Mouse (Mus musculus) spleen, postnatal 14 days (tissue): ENCODE measurements around the gene Pelo.

Source experiments
- DNase-seq, 2 experiments: peaks; one replicate each; pipeline ENCODE4 v3.0.0; 2021 to 2022; ENCODE audit warnings: low spot score in 2 of 2

Pelo gene

GRCm38 (mm10) chr13:115096965-115097364 lies 7.0 kb upstream of the Pelo start:
- no peak for DNase-seq

DNA sequence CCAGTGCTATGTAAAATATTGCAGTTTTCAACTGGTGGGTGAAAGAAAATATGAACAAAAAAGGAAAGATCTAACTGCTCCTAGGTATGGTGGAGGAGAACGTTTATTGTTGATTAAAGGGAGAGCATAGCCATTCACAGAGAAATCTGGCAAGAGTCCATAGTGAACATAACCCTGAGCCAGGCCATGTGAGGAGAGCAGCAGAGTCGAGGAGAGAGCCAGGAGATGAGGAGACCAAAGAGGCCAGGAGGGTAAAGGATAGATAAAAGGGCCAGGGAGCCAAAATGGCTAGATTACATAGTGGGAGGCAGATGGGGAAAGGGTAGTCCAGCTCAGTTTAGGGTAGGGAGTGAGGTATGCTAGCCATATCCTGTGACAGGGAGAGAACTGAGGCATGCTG lies 6.2 kb upstream of the Pelo start:
- DNase-seq: no peak

GRCm38 (mm10) chr13:115095392-115095791 lies 5.4 kb upstream of the Pelo start:
- DNase-seq: no peak

GRCm38 (mm10) chr13:115091511-115091910 lies 1.5 kb upstream of the Pelo start:
- DNase-seq: no peak

GRCm38 (mm10) chr13:115090977-115091445 lies 1.0 kb upstream of the Pelo start:
- DNase-seq: no peak

GRCm38 (mm10) chr13:115089395-115090025 lies 476 bp downstream of the Pelo start:
- peak; percentile 9 to 30 for DNase-seq

DNA sequence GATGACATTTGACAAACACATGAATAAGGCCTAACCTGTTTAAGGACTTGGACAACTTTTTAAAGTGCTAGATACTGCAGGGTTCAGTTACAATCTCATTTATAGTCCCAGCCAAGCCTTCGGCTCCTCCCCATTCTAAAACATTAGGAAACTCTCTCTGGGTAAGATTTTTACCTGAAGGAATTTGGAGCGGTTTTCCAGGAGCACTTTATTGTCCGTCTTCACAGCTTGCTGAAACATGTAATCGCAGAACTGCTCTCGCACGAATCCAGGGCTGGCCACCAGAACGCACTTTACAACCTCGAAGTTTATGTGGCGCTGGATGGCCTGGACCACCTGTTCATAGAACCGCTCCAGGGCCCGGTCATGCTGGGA lies 979 bp downstream of the Pelo start:
- no peak for DNase-seq

GRCm38 (mm10) chr13:115085974-115086373 lies 4.0 kb downstream of the Pelo start:
- DNase-seq: no peak

DNA sequence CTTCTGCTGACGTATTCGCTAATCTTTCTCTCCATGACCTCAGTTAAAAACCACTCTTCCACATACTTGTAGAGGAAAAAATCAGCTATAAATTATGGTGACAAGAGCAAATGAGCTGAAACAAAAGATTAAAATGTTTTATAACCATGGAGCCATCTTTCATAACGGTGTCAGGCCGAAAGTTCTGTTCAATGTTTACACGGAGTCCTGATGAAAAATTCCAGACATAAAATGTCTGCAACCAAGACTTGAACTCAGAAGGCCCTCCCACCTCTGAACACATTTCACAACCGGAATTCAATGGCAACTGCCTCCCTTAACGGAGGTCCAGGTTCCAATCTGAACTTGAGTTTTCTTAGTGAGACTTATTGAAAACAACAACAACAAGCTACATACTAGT lies 7.6 kb downstream of the Pelo start:
- no peak for DNase-seq

GRCm38 (mm10) chr13:115079996-115080585 lies 9.9 kb downstream of the Pelo start:
- no peak for DNase-seq

DNA sequence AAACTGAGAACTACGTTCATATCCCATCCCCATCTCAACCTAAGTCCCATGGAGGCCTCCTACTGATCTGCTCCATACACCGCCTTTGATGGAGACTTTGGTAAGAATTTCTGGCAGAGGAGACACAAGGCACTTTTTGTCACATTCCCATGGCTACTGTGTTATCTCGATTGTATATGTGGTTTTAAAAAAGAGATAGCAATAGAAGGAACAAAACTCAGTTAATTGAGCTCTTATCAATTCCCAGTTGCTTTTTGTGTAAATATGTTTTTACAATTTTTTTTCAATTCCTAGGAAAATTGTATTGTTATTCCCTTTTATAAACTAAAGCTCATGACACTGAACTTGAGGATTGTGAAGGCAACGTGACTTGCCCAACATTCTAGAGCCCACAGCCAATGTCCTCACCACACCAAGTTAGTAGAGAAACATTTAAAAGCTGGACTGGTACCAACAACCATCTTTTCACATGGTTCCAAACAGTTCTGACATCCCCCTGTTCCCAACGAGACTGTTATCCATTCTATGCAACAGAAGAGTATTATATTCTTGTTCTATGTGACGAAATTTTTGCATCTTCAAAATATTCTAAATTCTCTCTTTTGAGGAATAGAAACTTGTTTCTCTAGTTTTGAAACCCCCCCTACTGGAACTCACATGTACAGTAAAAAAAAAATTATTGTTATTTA lies 10.8 kb downstream of the Pelo start:
- no peak for DNase-seq

- no peak for DNase-seq
Measured at GRCm38 (mm10) chr13:115077346-115078134, 12.4 kb downstream of the Pelo start.

- no peak for DNase-seq
Measured at GRCm38 (mm10) chr13:115072386-115072785, 17.6 kb downstream of the Pelo start.

DNA sequence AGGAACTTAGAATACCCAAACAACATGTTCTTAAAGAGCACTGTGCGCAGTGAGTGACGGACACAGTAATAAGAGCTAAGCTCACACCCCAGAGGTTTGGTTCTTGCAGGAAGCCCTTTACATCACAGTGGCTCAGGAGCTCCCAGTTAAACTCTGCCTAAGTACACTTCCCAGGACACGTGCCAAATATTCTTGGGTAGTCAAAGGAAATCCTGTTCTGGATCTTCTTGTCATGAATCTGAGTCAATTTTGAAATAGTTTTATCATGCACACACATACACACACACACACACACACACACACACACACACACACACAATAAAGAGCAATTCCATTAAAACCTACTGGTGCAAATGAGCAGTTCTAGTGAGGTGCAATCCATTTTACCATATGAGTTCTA lies 18.6 kb downstream of the Pelo start:
- no peak for DNase-seq

GRCm38 (mm10) chr13:115067968-115068330 lies 22.0 kb downstream of the Pelo start:
- DNase-seq: no peak

GRCm38 (mm10) chr13:115067324-115067967 lies 22.5 kb downstream of the Pelo start:
- no peak for DNase-seq

GRCm38 (mm10) chr13:115057555-115057954 lies 32.4 kb downstream of the Pelo start:
- DNase-seq: no peak

DNA sequence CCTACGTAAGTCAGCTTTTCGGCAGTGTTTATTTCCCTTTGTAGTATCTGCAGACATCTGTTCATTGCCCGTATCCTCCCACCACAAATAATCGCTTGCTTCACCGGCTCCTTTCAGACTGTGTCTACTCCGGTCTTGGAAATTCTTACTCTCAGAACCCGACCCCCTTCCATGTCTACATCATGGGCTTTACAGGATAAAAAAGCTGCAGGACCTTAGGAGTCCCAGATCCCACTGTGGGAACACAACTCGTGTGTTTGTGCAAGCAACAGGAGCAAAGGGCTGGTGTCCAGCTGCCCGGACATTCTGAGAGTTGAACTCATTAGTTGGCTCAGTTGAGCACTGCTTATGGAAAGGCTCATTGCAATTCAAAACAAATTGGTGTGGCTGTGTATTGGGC lies 35.2 kb downstream of the Pelo start:
- DNase-seq: no peak

DNA sequence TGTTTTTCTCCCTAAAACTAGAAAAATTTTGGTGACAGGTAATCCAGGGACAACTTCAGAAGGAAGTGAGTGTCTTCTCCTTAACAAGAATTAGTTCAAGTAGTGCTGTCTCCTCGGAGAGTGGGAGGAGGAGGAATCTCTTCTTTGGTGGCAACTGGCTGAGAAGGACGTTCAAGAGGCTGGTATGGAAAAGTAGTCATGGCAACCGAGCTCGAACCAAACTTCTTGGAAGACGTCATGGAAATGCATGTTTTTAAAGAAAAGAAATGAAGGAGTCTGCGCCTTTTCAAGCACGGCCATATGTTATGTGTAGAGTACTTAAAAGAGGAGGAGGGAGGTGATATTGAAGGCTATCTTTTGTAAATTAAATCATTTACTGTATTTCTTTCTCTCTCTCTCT lies 37.4 kb downstream of the Pelo start:
- DNase-seq: no peak

GRCm38 (mm10) chr13:115050660-115051559 lies 39.1 kb downstream of the Pelo start:
- DNase-seq: no peak

GRCm38 (mm10) chr13:115042652-115043051 lies 47.3 kb downstream of the Pelo start:
- no peak for DNase-seq
